Mouse (Mus musculus): ENCODE data around the gene Vgf.

The Vgf gene

DNA sequence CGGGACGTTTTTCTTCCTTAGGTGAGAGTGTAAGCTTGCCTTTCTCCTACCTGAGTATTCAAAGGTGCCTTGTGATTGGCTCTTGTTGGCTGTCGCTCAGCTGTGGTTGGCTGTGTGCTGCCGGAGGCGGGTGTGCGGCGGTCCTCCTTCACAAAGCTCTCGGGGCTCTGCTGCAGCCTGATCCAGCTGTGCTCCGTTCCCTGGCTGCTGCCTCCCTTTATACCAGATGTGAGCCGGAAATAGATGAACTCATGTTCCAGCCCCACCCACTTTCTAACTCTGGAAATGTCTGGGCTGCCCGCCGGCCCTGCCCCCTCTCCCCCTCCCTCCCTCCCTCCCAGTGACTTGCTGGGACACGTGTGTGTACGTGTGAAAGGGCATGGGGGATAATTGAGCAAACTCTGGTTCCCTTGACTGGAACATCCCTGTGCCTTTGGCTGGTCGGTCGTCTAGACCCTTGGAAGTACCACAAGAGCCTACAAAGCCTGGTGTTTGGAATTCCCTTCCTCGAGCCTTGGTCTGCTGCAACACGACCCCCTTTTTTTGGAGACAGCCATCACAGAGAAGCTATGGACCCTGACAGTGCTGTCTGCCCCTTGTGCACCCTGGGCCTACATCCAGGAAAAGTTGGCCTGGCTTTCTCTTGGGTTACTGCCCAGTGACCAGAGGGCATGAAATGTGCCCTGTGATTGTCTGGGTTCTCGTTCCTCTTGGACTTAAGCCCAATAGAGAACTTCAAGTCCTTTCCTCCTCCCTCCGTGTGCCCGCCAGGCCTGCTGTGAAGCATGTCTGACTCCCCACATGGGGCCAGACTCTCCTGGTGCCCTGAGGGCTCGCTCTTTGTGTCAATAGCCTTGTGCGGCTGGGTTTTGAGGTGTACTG, 46.1 kb downstream of the Vgf start, which contains the start of gene Serpine1:
Gene Serpine1 (minus strand): TSS at position 190 of the 882 bp plus-strand sequence.
- DNase-seq (ENCODE audit: low read depth): peak; percentile 53

- no peak for DNase-seq (ENCODE audit: low read depth)
Measured at GRCm38 (mm10) chr5:137073141-137073540, 46.9 kb downstream of the Vgf start.

DNA sequence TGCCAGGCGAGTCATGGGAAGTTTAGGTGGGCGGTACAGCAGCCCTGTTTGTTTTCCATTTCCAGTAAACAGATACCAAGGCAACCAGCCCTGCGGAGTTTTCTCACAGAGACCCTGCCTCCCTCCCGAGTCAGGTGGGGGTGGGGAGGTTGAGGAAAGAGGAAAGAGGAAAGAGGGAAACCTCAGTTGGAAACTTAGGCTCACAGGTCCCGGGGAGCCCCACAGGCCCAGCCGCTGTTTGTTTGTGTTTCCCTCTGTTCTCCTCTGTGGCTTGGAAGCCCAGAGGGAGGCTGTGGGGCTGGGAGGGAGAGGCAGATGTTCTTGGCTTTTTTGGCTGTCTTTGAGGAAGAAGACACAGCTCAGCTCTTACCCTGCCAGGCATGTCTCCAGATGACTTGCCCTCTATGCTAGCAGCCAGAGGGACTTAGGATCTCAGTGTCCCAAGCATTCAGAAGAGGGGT, 48.0 kb downstream of the Vgf start:
- no peak for DNase-seq (ENCODE audit: low read depth)

DNA sequence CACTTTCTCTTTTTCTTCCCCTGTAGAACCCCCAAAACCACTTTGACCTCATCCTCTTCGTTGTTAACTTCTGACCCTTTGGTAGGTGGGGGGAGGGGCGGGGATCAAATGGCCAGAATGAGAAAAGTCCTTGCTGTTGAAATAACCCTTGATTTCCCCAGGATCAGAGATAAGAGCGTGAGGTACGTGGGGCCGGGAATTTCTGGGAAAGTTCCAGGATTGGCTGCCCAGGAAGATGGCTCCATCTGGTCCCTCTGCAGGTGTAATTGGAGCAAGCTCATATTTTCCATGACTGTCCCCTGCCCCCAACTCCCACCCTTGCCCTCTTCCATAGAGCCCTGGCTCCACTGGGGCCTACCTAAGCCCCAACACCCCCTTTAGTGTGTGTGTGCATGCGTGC, 49.5 kb downstream of the Vgf start:
- DNase-seq (ENCODE audit: low read depth): peak; percentile 83

DNA sequence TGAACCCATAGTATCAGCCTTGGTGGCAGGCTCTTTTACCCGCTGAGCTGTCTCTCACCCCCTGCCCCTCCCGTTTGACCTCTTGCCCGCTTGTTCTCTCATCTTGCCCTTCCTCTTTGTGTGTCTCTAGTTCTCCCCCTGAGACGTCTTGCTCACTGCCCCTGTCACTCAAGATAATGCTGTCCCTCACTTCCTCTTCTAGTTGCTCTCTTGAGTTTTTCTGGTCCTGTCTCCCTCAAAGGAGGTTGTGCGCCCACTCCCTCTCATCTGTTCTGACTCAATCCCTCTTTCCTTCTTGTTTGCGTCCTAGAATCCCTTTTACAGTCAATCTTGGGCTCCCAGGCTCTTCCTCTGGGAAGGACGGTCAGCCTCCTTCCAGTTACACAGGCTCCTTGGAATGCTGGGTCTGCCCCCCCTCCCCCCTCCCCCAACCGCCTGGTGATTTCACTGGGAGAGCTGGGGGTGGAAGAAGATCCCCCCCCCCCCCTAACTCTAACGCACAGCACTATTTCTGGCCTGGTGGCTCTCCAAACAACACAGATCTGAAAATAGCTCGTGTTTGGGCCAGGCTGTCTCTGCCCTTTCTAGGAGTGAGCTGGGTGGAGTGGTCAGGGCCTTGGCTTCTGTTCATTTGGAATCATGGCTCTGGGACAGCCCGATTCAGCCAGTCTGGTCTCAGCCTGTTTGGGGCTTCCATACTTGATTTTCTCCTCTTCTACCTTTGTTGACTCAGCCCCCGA, 50.2 kb downstream of the Vgf start:
- DNase-seq (ENCODE audit: low read depth): peak; percentile 84

DNA sequence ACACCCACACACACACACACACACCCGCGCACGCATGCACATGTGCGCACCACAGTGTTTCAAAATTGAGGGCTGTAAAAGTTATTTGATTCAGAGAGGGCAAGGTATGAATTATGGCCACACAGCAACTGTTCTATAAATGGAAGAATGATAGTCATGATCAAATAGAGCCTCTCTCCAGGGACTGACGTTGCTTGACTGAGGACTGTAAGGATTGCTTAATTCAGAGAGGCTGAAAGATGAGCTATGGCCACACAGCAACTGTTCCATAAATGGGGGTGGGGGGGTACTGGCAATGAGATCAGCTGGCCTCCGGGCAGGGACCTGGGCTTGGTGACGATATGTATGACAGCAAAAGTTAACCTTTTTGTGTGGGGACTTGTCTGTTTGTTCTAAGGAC, 51.0 kb downstream of the Vgf start:
- no peak for DNase-seq (ENCODE audit: low read depth)

DNA sequence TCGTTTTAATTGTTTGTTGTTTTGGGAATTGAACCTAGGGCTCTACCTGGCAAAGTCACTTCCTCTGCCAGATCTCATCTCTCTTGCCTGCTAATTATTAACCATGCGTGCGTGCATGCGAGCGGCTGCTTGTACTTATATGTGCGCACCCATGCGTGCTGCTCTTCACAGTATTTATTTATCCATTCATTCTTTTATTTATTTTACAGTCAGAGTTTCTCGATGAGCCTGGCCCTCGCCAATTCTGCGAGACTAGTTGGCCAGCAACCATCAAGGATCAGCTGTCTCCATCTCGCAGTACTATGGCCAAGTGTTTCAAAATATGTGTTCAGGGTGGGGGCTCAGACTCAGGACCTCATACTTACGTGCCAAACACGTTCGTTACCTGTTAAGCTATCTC, 51.8 kb downstream of the Vgf start:
- DNase-seq (ENCODE audit: low read depth): no peak

DNA sequence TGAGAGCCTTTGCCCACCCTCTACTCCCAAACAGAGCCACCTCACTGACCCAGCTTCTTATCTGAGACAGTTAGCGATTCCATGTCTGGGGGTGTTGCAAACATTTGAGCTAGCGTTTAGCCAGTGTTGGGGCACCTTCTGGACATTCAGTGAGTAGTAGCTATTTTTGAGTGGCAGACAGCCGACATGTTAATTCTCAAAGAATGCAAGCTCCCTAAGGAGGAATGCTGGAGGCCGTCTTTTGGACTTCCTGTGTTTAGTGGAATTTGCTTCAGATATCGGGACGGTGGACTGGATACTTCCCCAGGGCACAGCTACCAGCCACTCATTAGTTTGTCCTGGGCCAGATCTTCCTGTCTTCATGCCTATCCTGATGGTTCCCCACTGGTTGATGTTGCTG, 52.4 kb downstream of the Vgf start:
- DNase-seq (ENCODE audit: low read depth): no peak

DNA sequence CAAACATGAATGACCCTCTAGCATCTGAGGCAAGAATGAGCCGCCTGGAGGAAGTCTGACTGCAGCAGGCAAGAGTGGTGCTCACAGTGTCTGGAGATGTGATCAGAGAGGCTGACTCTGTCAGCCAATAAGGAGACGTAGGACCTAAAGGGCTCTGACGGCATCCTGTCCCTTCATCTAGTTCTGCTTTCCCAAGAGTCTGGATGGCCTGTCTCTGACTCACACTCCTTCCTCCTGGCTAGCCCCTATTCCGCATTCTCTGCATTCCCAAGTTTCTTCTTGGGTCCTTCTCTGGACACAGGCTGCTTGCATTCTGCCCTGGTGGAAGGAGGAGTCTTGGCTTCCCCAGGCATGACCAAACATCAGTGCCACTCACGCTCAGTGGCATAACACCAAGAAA, 53.7 kb downstream of the Vgf start:
- peak; percentile 55 for DNase-seq (ENCODE audit: low read depth)

Measured in 416B (cell line).